Mouse (Mus musculus): ENCODE data around the gene Vti1a.

The Vti1a gene

GRCm38 (mm10) chr19:55585270-55586224 is 269.5 kb downstream of the Vti1a start:
- no peak for DNase-seq (ENCODE audit: low spot score in 2 of 2)

DNA sequence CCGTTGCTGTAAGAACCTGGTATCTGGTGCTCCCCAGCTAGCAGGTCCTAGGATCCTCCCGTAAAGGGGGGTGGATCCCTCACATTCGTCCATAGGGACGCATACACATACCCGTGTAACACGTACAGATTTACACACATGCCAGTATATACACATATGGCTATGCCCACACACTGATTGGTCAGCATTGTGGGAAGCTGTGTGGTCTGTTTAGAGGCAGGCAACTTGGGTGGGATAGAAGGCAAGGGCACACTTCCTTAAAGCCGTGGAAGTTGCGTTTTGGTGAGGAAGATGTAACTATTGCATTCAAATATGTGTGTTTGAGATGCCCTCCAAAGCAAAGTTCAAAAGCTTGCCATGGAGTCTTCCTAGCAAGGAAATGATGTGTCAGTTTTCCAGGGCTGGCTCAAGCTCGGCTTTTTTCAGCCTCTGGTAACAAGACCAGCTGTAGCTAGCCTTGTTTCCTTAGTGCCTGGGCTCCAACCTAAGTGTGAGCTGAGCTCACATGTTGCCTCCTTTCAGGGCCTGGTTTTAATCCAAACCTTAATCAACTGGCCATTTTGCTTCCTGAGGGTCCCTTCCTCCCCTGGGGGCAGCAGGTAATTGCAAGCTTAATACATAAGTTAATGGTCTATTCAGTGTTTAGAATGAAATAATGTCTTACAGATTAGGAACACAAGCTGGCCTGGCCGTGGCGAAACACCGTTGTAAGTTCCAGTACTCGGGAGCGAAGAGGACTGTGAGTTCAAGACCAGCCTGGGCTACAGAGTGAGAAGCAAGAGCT is 271.7 kb downstream of the Vti1a start:
- no peak for DNase-seq (ENCODE audit: low spot score in 2 of 2)

GRCm38 (mm10) chr19:55588948-55589896 is 273.1 kb downstream of the Vti1a start:
- DNase-seq (ENCODE audit: low spot score in 2 of 2): no peak

- DNase-seq (ENCODE audit: low spot score in 2 of 2): no peak
These were observed 277.0 kb downstream of the Vti1a start for GRCm38 (mm10) chr19:55592876-55593691.

DNA sequence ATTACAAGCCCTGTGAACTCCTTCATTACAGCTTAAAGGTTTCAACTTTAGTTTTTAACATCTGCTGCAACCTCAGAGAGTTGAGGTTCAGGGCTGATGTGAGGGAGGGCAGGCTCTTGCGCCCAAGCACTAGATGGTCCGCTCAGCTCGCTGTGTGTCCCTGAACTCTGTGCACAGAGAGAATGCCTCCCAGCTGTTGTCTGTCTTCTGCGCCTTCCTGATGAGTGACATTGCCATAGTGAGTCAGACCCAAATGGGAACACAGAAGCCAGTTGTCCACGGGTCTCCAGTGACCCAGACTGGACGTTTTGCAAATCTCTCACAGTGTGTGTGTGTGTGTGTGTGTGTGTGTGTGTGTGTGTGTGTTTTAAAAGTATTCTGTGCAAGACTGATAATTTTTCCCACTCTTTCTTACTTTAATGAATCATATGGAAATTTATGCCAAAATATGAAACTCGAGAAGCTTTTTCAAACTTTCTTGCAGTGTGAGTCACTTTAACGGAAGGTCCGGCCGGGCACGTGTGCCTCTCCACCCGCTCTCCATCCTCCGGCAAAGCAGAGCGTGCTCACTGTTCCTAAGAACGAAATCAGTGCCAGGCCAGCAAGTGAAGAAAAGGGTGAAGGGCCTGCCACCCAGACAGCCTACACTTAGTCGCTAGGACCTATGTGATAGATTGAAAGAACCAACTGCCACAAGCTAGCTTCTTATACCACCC is 277.8 kb downstream of the Vti1a start:
- no peak for DNase-seq (ENCODE audit: low spot score in 2 of 2)

DNA sequence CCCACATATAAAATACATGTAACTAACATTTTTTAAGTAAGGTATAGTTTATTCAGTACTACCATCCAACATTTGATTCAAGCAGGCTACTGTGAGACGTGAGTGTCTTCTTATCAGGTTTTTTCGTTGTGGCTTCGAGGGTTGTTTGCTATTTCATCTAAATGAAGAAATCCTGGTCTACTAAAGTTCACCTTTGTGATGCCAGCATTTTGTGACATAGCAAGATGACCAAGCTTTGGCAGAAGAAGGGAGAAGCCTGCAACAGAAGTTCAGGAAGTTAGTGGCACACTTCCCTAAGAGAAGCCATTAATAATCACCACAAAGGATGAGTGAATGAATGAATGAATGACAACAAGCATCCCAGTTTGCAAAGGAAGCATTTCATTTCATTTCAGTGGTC is 278.4 kb downstream of the Vti1a start:
- DNase-seq (ENCODE audit: low spot score in 2 of 2): no peak

DNA sequence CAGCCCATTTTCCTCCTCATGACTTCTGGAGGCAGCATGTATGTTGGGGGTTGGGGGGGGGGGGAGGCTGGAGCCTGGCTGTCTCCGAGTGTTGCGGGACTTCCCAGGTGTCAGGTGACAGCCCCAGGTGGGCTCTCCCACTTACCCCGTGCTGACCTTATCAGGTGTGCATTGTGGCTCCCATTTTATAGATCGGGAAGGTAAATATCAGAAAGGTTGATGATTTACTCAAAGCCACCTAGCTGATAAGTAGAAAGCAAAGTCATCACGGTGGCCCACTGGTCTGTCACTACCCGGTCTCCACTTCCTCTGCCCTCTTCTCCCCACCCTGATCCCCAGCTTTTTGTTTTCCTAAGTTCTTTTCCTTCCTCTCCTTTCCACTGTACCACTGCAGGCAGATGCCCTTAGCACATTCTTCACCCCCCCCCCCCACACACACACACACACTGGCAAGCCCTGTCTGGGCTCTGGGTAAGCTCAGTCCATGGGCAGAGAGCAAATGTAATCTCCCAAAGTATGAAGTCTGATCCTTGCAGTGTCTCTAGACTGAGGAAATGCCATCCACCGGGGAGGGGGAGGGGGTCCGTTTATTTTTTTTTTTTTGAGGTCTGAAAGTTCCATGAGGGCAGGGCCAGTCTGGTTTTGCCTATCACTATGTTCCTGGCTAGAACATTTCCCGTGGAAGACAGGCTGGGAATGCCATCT is 280.0 kb downstream of the Vti1a start:
- no peak for DNase-seq (ENCODE audit: low spot score in 2 of 2)

GRCm38 (mm10) chr19:55596804-55597203 is 280.7 kb downstream of the Vti1a start:
- no peak for DNase-seq (ENCODE audit: low spot score in 2 of 2)

DNA sequence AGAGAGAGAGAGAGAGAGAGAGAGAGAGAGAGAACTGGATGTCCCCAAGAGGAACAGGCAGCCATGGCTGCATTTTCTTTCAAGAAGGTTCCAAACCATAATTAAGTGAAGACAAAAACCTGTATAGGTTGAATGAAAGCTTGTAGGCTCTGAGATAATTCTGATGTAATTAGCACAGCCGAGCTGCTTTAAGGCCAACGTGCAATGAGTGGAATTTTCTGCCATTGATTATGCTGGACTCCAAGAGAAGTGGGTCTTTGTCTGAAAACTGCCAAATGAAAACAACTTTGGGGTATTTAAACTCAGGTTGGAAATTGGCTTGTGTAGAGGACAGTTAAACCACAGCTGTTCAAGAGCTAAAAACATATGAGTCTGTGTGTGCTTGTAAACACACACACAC is 281.2 kb downstream of the Vti1a start:
- DNase-seq (ENCODE audit: low spot score in 2 of 2): no peak

DNA sequence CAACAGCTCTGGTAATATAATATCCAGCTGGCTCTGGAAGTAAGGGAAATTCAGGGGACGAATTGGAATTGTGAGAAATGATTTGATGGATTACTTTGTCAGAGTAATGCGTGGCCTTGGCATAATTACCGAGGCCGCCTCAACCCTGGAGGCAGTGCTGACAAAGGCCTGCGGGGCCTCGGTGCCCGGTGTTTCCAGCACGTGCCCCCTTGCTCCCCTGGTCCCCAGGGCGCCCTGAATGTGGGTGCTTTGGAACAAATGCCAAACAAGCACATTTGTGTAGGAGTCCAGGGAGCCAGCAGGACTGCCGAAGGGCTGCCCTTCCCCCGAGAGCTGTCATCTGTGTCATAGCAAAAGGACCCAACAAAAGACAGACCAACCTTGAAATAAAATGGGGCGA is 281.9 kb downstream of the Vti1a start:
- DNase-seq (ENCODE audit: low spot score in 2 of 2): no peak

GRCm38 (mm10) chr19:55599124-55599523 is 283.0 kb downstream of the Vti1a start:
- DNase-seq (ENCODE audit: low spot score in 2 of 2): no peak

GRCm38 (mm10) chr19:55607725-55608124 is 291.6 kb downstream of the Vti1a start:
- no peak for DNase-seq (ENCODE audit: low spot score in 2 of 2)

DNA sequence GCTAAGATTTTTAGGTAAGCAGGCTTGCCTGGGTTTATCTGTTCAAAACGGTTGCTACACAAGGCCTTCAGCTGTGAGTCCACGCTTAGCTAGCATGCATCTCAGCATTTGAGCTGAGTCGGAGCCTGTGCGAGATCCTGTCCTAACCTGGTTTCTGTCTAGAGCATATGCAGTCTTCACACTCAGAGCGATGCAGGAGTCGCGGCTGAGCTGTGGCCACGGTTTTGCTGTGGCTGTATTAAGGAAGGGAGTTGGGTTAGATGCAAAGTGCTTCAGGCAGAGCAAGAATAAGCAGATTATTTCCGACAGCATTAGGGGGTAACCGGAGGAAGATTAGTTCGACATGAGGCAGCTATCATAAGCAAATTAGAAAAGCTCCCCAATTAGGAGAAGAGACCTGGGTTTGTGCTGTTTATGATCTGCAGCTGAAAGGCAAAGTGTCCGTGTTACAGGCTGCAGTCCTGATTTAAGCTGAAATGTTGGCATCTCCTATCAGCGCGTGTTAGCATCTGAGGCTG is 292.8 kb downstream of the Vti1a start:
- DNase-seq (ENCODE audit: low spot score in 2 of 2): no peak

- DNase-seq (ENCODE audit: low spot score in 2 of 2): no peak
These were observed 293.7 kb downstream of the Vti1a start for GRCm38 (mm10) chr19:55609806-55610205.

DNA sequence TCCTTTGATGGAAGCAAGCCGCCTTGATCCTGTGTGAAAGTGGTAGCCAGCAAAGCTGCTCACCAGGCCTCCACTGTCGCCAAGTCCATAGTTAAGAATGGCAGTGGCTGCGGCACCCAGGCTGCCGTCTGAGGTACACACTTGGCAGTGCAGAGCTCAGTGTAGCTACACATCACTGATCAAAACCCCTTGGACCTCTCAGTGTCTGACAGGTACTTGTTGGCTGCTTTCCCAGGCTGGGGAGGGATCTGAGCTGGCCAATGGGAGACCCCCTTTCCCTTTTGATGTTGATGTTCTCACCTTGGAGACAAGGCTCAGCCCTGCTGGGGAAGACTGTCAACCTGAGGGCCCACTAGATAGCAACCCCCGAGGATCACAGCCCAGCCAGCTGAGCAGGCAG is 299.6 kb downstream of the Vti1a start:
- no peak for DNase-seq (ENCODE audit: low spot score in 2 of 2)

GRCm38 (mm10) chr19:55616276-55616675 is 300.2 kb downstream of the Vti1a start:
- DNase-seq (ENCODE audit: low spot score in 2 of 2): no peak

GRCm38 (mm10) chr19:55616937-55617336 is 300.8 kb downstream of the Vti1a start:
- DNase-seq (ENCODE audit: low spot score in 2 of 2): no peak

DNA sequence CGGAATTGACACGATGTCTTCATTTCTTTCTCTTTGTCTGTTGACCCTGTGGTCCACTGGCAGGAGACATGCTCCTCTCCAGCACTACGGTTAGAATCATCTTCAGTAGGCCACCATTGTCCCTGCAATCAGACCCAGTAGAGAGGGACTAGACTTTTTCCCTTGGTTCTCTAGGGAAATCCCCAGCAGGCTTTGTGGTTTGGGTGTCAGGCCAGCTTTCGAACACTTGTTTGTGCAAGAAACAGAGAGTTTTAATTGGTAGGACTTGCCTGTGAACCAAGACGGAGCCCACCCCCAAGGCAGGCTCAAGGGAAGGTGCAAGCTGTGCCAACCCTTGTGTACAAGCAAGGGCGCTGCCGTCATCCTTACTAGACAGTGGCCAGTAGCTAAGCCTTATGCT is 302.5 kb downstream of the Vti1a start:
- no peak for DNase-seq (ENCODE audit: low spot score in 2 of 2)

GRCm38 (mm10) chr19:55620411-55621008 is 304.4 kb downstream of the Vti1a start:
- DNase-seq (ENCODE audit: low spot score in 2 of 2): no peak
